Mouse (Mus musculus) cerebellum, adult 2 months (tissue): ENCODE measurements around the gene Rora.

ENCODE experiments used
- CTCF ChIP-seq: fragments of 200-500 bp; IDR thresholded peaks from 2 replicates; pipeline ENCODE4 v1.5.1; 2011; ENCODE audit warnings: low read depth, mild to moderate bottlenecking, control low read depth, low read length, moderate library complexity, borderline replicate concordance; ENCODE audit not compliant: insufficient read depth
- POLR2A ChIP-seq: fragments of 200-500 bp; IDR thresholded peaks from 2 replicates; pipeline ENCODE4 v1.6.1; 2011; ENCODE audit warnings: low read length, control low read depth, borderline replicate concordance; ENCODE audit not compliant: insufficient read depth

- no peak for TF ChIP-seq POLR2A
- TF ChIP-seq CTCF, result no peak
These were observed 381.9 kb downstream of the Rora start for GRCm38 (mm10) chr9:69035456-69035855.
